Mouse (Mus musculus): ENCODE data around the gene Tnfrsf1b. TPM values are rescaled to one million over a fixed set of nuclear protein-coding genes. Genes with fewer than 3 reads are reported as not detected.

Gene Tnfrsf1b
- polyA plus RNA-seq, 1 experiment from 2014 or later: 4.4 TPM

DNA sequence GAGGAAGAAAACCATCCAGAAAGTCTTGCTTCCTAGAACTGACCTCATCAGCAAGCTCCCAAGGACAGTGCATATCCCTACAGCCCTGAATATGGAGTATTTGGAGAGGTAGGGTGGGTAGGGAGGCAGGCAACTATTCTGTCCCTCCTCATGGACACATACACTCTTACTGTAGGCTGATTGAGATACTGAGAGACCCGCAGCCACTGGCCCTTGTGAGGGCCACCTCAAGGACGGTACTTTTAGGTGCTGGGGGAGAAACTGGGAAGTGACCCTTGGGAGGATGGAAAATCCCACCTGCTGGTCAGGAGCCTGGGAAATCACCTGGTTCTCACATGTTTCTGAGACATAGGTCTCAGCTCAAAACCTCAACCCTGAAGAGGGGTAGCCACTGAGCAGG is 886 bp upstream of the Tnfrsf1b start:
- Histone ChIP-seq H3K4me2 (replicated peaks) (no peak overlapping the region), H3K9ac (no peak overlapping the region), H3K9me3 (ENCODE audit: control insufficient read depth, low read length) (no peaks in the 10 kb centered on the region), H3K27ac (no peak overlapping the region), H3K27me3 (ENCODE audit: control insufficient read depth, insufficient read depth, low read length) (peaks cover 31% of the 10 kb centered on the region), H3K4me3 (replicated peaks; ENCODE audit: low read length) (no peak overlapping the region), H3K36me3 (replicated peaks; ENCODE audit: control insufficient read depth, insufficient read depth) (no peaks in the 10 kb centered on the region), H3K4me1 (replicated peaks; ENCODE audit: control insufficient read depth, insufficient read depth, low read length) (peaks cover 11% of the 10 kb centered on the region; the same call in 1 of the 2 replicates)
- no peak for ATAC-seq (ENCODE audit: low FRiP score)
- 68% methylated on average over 2 of the region's 2 CpGs for WGBS
- no peak for DNase-seq (ENCODE audit: low spot score)

DNA sequence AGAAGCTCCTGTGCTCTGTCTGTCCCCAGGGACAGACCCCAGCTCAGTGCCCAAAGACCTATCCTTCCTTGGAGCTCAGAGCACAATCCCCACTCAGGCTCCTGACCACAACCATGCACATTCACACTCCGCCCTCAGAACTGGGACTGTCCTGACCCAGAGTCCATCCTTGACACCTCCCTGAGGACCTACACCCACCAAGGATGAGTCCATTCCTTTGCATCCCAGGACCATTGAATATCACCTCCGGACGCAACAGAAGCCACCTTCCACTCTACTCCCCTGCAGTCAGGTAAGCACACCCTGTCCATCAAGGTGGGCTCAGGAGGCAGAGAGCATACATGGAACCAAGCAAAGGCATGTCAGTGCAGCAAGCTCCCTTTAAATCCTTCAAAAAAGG is 1.1 kb downstream of the Tnfrsf1b start:
- no peaks in the 10 kb centered on the region for H3K36me3 ChIP-seq (replicated peaks; ENCODE audit: control insufficient read depth, insufficient read depth)
- H3K4me2 ChIP-seq (replicated peaks): peak overlapping the region; percentile 79
- DNase-seq (ENCODE audit: low spot score) (no peak), ATAC-seq (ENCODE audit: low FRiP score) (no peak)
- 94% methylated on average over 3 of the region's 3 CpGs for WGBS
- no peak overlapping the region for H3K27ac ChIP-seq
- 0 out of 2 replicates have a peak overlapping the region, but pooled peaks have one; percentile 64 for H3K9ac ChIP-seq
- peaks cover 31% of the 10 kb centered on the region for H3K27me3 ChIP-seq (ENCODE audit: control insufficient read depth, insufficient read depth, low read length)
- H3K4me1 ChIP-seq (replicated peaks; ENCODE audit: control insufficient read depth, insufficient read depth, low read length): peaks cover 11% of the 10 kb centered on the region; the same call in 1 of the 2 replicates
- no peaks in the 10 kb centered on the region for H3K9me3 ChIP-seq (ENCODE audit: control insufficient read depth, low read length)
- H3K4me3 ChIP-seq (replicated peaks; ENCODE audit: low read length): peak overlapping the region; percentile 46

DNA sequence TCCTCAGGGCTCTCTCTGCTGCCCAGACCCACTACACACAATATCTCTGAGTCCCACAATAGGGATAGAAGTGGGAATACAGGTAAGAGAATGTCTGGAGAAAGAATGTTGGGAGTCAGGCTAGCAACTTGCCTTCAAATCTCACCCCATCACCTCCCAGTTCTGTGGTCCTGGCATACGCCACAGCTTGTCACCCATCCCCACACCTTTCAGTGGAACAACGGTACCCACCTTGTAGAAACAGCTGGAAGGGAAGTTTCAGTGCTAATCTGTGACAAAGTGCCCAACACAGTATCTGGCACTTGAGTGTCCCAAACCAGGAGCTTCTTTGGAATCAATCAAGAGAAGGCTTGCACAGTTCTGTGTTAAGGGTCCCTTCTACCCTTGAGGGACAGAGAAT is 2.0 kb downstream of the Tnfrsf1b start:
- 93% methylated on average over 2 of the region's 2 CpGs for WGBS
- Histone ChIP-seq H3K27ac (no peak overlapping the region), H3K9me3 (ENCODE audit: control insufficient read depth, low read length) (no peaks in the 10 kb centered on the region), H3K4me1 (replicated peaks; ENCODE audit: control insufficient read depth, insufficient read depth, low read length) (peaks cover 11% of the 10 kb centered on the region; the same call in 1 of the 2 replicates), H3K9ac (no peak overlapping the region), H3K4me3 (replicated peaks; ENCODE audit: low read length) (no peak overlapping the region), H3K27me3 (ENCODE audit: control insufficient read depth, insufficient read depth, low read length) (peaks cover 31% of the 10 kb centered on the region), H3K4me2 (replicated peaks) (no peak overlapping the region), H3K36me3 (replicated peaks; ENCODE audit: control insufficient read depth, insufficient read depth) (no peaks in the 10 kb centered on the region)
- no peak for DNase-seq (ENCODE audit: low spot score)
- no peak for ATAC-seq (ENCODE audit: low FRiP score)

DNA sequence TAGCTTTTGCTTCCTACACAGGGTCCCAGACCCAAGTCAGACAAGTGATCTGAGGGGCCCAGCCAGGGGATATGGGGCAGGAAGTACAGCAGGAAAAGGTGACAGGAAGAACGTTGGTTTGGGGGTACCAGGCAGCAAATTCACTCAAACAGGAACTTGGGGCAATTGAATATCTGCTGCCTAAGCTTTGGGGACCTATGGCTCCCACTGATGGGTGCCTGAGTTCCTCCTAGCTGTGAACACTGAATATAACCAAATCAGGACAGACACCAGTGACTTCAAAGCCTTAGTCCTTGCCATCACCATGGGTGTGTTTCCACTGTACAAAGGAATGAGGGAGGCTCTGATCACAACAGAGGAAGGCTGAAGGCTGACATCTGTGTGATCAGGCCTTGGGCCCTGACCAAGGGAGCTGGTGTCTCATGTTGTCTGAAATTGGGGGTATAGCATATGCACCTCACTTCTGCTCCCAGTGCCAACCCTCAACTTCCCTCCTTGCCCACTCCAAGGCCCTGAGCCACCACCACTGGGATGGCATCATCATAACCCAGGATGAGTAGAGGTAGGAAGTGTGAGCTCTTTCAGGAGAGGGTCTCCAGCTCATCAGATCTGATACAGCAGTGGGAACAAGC is 3.8 kb downstream of the Tnfrsf1b start:
- H3K4me2 ChIP-seq (replicated peaks): no peak overlapping the region
- no peaks in the 10 kb centered on the region for H3K36me3 ChIP-seq (replicated peaks; ENCODE audit: control insufficient read depth, insufficient read depth)
- 61% methylated on average over 1 of the region's 1 CpGs for WGBS
- H3K27ac ChIP-seq: no peak overlapping the region
- H3K4me1 ChIP-seq (replicated peaks; ENCODE audit: control insufficient read depth, insufficient read depth, low read length): peaks cover 11% of the 10 kb centered on the region; the same call in 1 of the 2 replicates
- peaks cover 29% of the 10 kb centered on the region for H3K27me3 ChIP-seq (ENCODE audit: control insufficient read depth, insufficient read depth, low read length)
- ATAC-seq (ENCODE audit: low FRiP score) (no peak), DNase-seq (ENCODE audit: low spot score) (no peak)
- H3K9me3 ChIP-seq (ENCODE audit: control insufficient read depth, low read length): no peaks in the 10 kb centered on the region
- no peak overlapping the region for H3K4me3 ChIP-seq (replicated peaks; ENCODE audit: low read length)
- H3K9ac ChIP-seq: no peak overlapping the region

DNA sequence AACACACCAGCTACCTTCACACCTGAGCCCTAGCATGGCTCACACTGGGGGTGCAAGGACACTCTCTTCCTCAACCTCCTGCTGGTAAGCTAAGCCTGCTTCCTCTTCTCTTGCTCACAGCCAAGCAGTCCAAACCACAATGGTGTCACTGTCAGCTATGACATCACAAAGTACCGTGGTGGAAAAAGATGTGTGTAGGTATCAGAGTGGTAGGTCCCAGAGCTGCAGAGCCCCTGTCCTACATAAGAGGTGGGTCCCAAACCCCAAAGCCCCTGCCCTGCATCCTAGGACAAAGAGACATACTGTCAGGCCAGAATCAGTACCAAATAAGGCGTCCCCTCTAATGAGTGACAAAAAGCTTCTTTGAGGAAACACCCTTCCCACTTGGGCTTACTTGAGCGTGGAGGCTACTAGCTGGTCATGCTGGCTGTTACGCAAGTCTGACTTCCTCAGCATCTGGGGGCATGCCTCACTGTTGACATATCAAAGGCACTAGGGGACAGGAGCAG is 5.9 kb downstream of the Tnfrsf1b start:
- Histone ChIP-seq H3K9ac (no peak overlapping the region), H3K27ac (no peak overlapping the region), H3K4me2 (replicated peaks) (no peak overlapping the region), H3K4me3 (replicated peaks; ENCODE audit: low read length) (no peak overlapping the region), H3K27me3 (ENCODE audit: control insufficient read depth, insufficient read depth, low read length) (peaks cover 9% of the 10 kb centered on the region; the same call in 1 of the 2 replicates), H3K4me1 (replicated peaks; ENCODE audit: control insufficient read depth, insufficient read depth, low read length) (0 out of 2 replicates have a peak, but pooled peaks cover 1% of the 10 kb centered on the region), H3K36me3 (replicated peaks; ENCODE audit: control insufficient read depth, insufficient read depth) (no peaks in the 10 kb centered on the region), H3K9me3 (ENCODE audit: control insufficient read depth, low read length) (no peaks in the 10 kb centered on the region)
- WGBS: 80% methylated on average over 4 of the region's 4 CpGs
- ATAC-seq (ENCODE audit: low FRiP score): no peak
- DNase-seq (ENCODE audit: low spot score): no peak

DNA sequence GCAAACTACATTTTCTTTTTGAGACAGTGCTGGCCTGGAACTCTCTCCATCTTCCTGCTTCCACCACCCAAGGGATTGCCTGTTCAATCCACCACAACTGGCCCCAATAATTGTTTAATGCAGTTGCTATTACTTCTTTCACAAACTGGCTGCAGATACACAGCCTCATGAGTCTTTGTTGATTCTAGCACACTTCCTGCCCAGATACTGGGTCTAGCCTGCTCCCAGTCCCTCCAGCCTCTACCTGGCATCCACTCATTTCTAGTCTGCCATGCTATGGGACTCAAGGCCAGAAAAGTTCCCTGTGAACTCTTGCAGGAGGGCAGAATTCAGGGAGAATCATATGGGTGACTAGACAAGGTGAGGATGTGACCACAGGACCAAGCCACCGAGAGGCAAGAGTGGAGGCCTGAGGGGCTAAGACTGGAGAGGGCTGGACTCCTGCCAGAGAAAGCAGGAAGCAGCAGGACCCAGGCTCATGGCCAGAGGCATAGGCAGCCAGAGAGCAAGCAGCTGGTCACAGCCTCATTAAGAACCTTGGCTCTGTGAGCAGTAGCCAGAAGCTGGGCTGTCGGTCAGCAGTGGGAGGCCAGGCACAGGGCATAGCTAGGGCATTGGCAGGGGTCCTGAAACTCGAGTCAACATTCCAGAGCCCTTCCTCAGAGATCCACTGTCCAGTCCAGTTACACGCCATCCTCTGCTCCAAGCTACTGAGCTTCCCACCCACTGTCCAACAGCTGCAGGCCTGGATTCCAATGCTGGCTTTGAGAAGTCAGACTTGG is 7.4 kb downstream of the Tnfrsf1b start:
- DNase-seq (ENCODE audit: low spot score) (peak; percentile 55), ATAC-seq (ENCODE audit: low FRiP score) (peak; percentile 74; the same call in 1 of the 2 replicates)
- Histone ChIP-seq H3K27ac (no peak overlapping the region), H3K36me3 (replicated peaks; ENCODE audit: control insufficient read depth, insufficient read depth) (no peaks in the 10 kb centered on the region), H3K4me1 (replicated peaks; ENCODE audit: control insufficient read depth, insufficient read depth, low read length) (no peaks in the 10 kb centered on the region), H3K4me2 (replicated peaks) (no peak overlapping the region), H3K27me3 (ENCODE audit: control insufficient read depth, insufficient read depth, low read length) (no peaks in the 10 kb centered on the region), H3K9me3 (ENCODE audit: control insufficient read depth, low read length) (no peaks in the 10 kb centered on the region), H3K9ac (no peak overlapping the region), H3K4me3 (replicated peaks; ENCODE audit: low read length) (no peak overlapping the region)
- WGBS: 46% methylated on average over 4 of the region's 4 CpGs

DNA sequence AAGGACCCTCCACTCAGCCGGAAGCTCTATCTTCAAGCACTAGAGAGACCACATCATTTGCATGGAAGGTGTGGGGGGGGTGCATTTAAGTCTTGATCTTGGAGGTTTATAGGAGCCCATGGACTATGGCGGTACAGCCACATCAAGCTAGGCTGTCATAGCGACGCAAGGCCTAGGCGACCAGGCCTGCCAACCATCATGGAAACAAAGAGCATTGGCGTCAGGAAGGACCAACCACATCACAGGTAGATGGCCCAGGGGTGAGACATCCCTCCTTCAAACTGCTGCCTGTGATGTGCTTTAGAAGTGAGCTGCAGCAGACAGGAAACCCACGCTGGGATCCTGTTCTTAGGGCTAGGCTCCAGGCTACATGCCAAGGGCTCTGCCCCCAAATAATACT is 10.6 kb downstream of the Tnfrsf1b start:
- WGBS: 92% methylated on average over 7 of the region's 7 CpGs
- DNase-seq (ENCODE audit: low spot score): no peak
- H3K9me3 ChIP-seq (ENCODE audit: control insufficient read depth, low read length): no peaks in the 10 kb centered on the region
- H3K4me1 ChIP-seq (replicated peaks; ENCODE audit: control insufficient read depth, insufficient read depth, low read length): no peaks in the 10 kb centered on the region
- no peaks in the 10 kb centered on the region for H3K27me3 ChIP-seq (ENCODE audit: control insufficient read depth, insufficient read depth, low read length)
- H3K4me2 ChIP-seq (replicated peaks): no peak overlapping the region
- H3K4me3 ChIP-seq (replicated peaks; ENCODE audit: low read length): no peak overlapping the region
- no peak overlapping the region for H3K9ac ChIP-seq
- H3K36me3 ChIP-seq (replicated peaks; ENCODE audit: control insufficient read depth, insufficient read depth): no peaks in the 10 kb centered on the region
- H3K27ac ChIP-seq: no peak overlapping the region
- ATAC-seq (ENCODE audit: low FRiP score): no peak

DNA sequence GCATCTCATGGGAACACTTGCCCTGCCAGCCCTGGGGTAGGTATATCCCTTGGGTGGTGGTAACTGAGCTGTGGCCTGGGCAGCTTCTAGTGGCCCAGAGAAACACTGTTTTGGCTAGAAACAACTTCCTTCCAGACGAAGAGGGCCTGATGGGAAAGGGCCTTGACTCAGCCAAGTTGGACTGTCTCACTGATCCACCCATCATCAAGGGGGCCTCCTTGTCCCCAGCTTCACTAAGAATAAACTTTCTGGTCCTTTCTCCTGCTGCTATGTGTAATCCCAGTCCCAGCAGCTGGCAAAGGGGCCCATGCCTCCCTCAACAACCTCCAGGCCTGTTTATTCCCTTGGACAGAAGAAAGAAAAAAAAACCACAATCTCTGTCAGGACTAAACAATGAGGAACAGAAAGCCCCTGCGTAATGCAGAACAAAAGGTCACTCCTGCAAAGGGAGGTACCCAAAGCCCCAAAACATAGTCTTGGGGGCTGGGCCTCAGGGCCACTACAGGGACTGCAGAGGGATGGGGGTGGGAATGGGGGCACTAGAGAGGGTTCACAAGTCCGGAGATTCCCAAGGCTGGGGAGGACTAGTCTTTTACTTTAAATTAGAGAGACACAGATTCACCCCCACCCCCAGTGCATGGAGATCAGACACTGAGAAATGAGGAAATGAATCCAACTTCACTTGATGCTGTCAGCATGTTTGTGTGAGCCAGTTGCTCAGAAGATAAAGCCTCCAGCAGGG is 13.0 kb downstream of the Tnfrsf1b start:
- Histone ChIP-seq H3K9me3 (ENCODE audit: control insufficient read depth, low read length) (no peaks in the 10 kb centered on the region), H3K4me2 (replicated peaks) (no peak overlapping the region), H3K4me1 (replicated peaks; ENCODE audit: control insufficient read depth, insufficient read depth, low read length) (no peaks in the 10 kb centered on the region), H3K9ac (no peak overlapping the region), H3K27ac (no peak overlapping the region), H3K27me3 (ENCODE audit: control insufficient read depth, insufficient read depth, low read length) (no peaks in the 10 kb centered on the region), H3K36me3 (replicated peaks; ENCODE audit: control insufficient read depth, insufficient read depth) (no peaks in the 10 kb centered on the region), H3K4me3 (replicated peaks; ENCODE audit: low read length) (no peak overlapping the region)
- 24% methylated on average over 3 of the region's 3 CpGs for WGBS
- ATAC-seq (ENCODE audit: low FRiP score) (no peak), DNase-seq (ENCODE audit: low spot score) (no peak)

DNA sequence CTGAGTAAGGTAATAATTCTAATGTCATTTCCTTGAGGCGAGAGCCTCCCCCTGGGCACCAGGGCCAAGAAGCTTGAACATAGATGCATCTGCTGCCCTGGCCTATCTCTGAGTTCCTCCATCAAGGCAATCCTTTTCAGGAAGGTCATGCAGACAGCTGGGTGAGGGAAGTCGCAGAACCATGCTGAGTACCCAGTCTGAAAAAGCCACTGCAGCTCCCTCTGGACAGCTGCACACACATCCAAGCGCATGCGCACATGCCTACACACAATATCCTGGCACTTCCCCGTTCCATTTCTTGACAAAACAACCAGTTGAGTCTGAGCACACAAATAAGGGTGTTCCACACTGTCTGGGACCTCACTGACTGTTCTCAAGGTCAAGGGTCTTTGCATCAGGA is 14.9 kb downstream of the Tnfrsf1b start:
- Histone ChIP-seq H3K27me3 (ENCODE audit: control insufficient read depth, insufficient read depth, low read length) (no peaks in the 10 kb centered on the region), H3K9me3 (ENCODE audit: control insufficient read depth, low read length) (no peaks in the 10 kb centered on the region), H3K4me1 (replicated peaks; ENCODE audit: control insufficient read depth, insufficient read depth, low read length) (no peaks in the 10 kb centered on the region), H3K4me2 (replicated peaks) (no peak overlapping the region), H3K9ac (no peak overlapping the region), H3K36me3 (replicated peaks; ENCODE audit: control insufficient read depth, insufficient read depth) (no peaks in the 10 kb centered on the region), H3K4me3 (replicated peaks; ENCODE audit: low read length) (no peak overlapping the region), H3K27ac (no peak overlapping the region)
- WGBS: 93% methylated on average over 5 of the region's 5 CpGs
- ATAC-seq (ENCODE audit: low FRiP score) (no peak), DNase-seq (ENCODE audit: low spot score) (no peak)

All from hindbrain, embryonic 14.5 days (tissue).